Mouse (Mus musculus) intestine, embryonic 14.5 days (tissue): ENCODE data around the gene Plpp2. TPM values are rescaled to one million over a fixed set of nuclear protein-coding genes. Genes with fewer than 3 reads are reported as not detected.

Source experiments
- ATAC-seq: fragments of 200-750 bp; cut with Nextera tagmentation; replicated peaks from 2 replicates; pipeline ENCODE4 v1.8.0; 2017; ENCODE audit warnings: low read depth, moderate number of reproducible peaks, moderate TSS enrichment, moderate library complexity; ENCODE audit not compliant: low FRiP score, low TSS enrichment
- DNase-seq: peaks from one replicate; pipeline ENCODE4 v3.0.0-alpha.2; 2018; ENCODE audit warnings: low spot score
- H3K27ac ChIP-seq: fragments of 300-500 bp; sonication (generic); 2 replicates; pipeline ENCODE4 v1.5.1; 2014; ENCODE audit warnings: low read depth, mild to moderate bottlenecking, control low read depth
- H3K27me3 ChIP-seq: fragments of 300-500 bp; sonication (generic); replicated peaks from 2 replicates; pipeline ENCODE4 v1.6.1; 2014; ENCODE audit warnings: low read length, control low read depth; ENCODE audit not compliant: control insufficient read depth, insufficient read depth
- H3K36me3 ChIP-seq: fragments of 300-500 bp; sonication (generic); 2 replicates; pipeline ENCODE4 v1.6.1; 2014; ENCODE audit warnings: low read length, control low read depth; ENCODE audit not compliant: control insufficient read depth, insufficient read depth
- H3K4me1 ChIP-seq: fragments of 300-500 bp; sonication (generic); replicated peaks from 2 replicates; pipeline ENCODE4 v1.6.1; 2014; ENCODE audit warnings: low read length, control low read depth, mixed read lengths; ENCODE audit not compliant: control insufficient read depth, insufficient read depth
- H3K4me2 ChIP-seq: fragments of 300-500 bp; sonication (generic); 2 replicates; pipeline ENCODE4 v1.6.1; 2014; ENCODE audit warnings: low read length
- H3K4me3 ChIP-seq: fragments of 300-500 bp; sonication (generic); 2 replicates; pipeline ENCODE4 v1.5.1; 2014; ENCODE audit warnings: low read depth, low read length, control low read depth, mixed read lengths
- H3K9ac ChIP-seq: fragments of 300-500 bp; sonication (generic); 2 replicates; pipeline ENCODE4 v1.6.1; 2014; ENCODE audit warnings: mild to moderate bottlenecking, low read length
- H3K9me3 ChIP-seq: fragments of 300-500 bp; sonication (generic); 2 replicates; pipeline ENCODE4 v1.6.1; 2016; ENCODE audit warnings: low read length, control low read depth; ENCODE audit not compliant: control insufficient read depth
- WGBS: fragments of 180-500 bp; shearing (Covaris S2); extraction: QIAGEN DNeasy Blood & Tissue Kit; methylation state at CpG from one replicate; pipeline ENCODE4 v1.1.7; 2014; 5-methylcytosine and 5-hydroxymethylcytosine counted together
- polyA plus RNA-seq: library from polyadenylated mRNA; unstranded; fragments of >200 nt; fragmentation: Nextera tagmentation; extraction: Ambion mirVana; gene quantifications from 2 replicates; pipeline ENCODE4 v1.2.1, GENCODE M21; 2014

The Plpp2 gene
- polyA plus RNA-seq, 1 experiment from 2014 or later: 92.2 TPM

DNA sequence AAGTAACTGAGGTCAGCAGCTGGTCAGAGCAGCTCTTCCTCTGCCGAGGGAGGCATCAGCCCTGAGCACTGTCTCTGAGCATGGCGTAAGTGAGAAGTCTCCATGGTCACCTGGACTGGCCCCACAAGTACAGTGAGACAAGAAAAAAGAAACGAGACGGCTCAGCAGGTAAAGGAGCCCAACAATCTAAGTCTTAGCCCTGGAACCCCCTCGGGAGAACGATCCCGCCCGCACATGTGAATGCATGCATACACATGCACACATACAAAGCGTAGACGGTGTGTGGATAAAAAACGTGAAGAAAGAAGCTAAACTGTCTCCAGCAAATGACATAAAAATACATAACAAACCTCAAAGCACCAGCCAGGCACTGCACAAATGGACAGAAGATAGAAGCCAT, 12.9 kb upstream of the Plpp2 start:
- no peak overlapping the region for H3K9ac ChIP-seq
- H3K4me2 ChIP-seq: no peak overlapping the region
- H3K27me3 ChIP-seq: no peaks in the 10 kb centered on the region
- H3K4me3 ChIP-seq: no peak overlapping the region
- no peaks in the 10 kb centered on the region for H3K4me1 ChIP-seq
- peaks cover 88% of the 10 kb centered on the region for H3K36me3 ChIP-seq
- WGBS: 93% methylated on average over 11 of the region's 11 CpGs
- peak; percentile 43 for DNase-seq
- no peaks in the 10 kb centered on the region for H3K9me3 ChIP-seq
- no peak overlapping the region for H3K27ac ChIP-seq
- ATAC-seq: no peak

DNA sequence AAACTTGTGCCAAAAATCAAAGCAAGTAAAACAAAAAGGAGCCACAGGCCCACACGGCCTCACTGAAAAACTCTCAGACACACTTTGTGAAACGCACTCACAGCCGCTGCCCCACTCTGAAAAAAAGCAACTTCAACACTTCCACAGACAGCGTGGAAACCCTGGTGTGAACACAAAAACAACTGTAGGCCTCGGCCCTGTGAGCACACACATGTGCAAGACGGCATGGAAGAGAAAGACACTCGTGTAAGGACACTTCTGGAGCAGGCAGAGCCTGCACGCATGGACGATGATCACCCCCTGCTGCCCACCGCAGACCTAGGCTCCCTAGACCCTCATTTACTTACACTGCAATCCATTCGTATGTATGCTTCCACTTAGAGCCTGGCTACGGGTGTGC, 12.3 kb upstream of the Plpp2 start:
- Histone ChIP-seq H3K27ac (no peak overlapping the region), H3K4me3 (no peak overlapping the region), H3K9ac (no peak overlapping the region), H3K9me3 (no peaks in the 10 kb centered on the region), H3K36me3 (peaks cover 94% of the 10 kb centered on the region), H3K4me2 (no peak overlapping the region), H3K4me1 (no peaks in the 10 kb centered on the region), H3K27me3 (no peaks in the 10 kb centered on the region)
- DNase-seq (peak; percentile 15), ATAC-seq (no peak)
- WGBS: 88% methylated on average over 12 of the region's 12 CpGs

DNA sequence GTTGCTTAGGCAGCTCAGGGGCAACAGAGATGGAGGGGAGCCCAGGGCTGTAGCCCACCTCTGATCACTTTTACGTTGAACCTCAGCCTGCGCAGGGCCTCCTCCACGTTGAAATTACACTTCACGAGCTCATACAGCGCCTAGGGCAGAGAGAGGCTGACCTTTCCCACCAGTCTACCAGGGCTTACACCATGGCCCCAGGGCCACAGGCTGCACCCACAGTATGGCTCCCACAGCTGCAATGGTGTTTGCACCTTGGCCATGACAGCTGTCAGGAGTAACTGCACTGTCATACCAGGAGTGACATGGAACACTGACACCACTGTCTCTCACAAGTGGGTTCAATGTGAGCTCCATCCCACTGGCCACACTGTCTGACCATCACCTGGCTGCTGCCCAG, 11.0 kb upstream of the Plpp2 start:
- H3K36me3 ChIP-seq: peaks cover 99% of the 10 kb centered on the region

DNA sequence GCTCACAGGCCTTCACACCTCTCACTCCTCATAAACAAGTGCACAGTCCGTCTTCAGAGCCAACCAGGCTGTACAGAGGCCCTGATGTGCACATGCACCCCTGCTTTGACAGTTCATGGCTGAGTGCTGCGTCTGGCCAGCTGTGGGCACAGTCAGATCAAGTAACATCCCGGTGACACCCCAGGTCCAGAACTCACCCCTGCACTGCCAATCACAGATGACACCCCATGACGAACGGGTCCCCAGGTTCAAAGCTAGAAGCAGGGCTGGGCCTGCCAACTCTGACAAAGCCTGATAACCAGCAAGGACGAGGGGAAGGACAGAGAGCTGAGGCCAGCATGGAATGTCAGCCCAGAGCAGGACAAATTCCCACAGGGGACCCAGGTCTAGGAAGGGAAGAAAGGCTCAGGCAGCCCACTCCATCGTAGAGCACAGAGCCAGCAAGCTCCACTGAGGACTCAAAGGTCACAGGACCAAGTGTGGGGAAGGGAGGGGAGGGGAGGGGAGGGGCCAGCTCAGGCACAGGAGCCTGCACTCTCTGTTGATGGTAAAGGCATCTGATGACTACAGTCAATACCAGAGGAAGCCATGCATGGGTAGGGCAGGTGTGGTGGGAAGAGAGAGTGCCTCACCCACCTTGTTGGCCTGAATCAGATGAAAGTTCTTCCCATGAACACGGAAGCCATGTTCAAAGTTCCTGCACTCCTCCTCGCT, 10.4 kb upstream of the Plpp2 start:
- ATAC-seq (no peak), DNase-seq (peak; percentile 36)
- no peak overlapping the region for H3K9ac ChIP-seq
- H3K9me3 ChIP-seq: no peaks in the 10 kb centered on the region
- 81% methylated on average over 9 of the region's 9 CpGs for WGBS
- H3K36me3 ChIP-seq: peaks cover 99% of the 10 kb centered on the region
- H3K27me3 ChIP-seq: no peaks in the 10 kb centered on the region
- no peaks in the 10 kb centered on the region for H3K4me1 ChIP-seq
- H3K4me2 ChIP-seq: no peak overlapping the region
- H3K4me3 ChIP-seq: no peak overlapping the region
- no peak overlapping the region for H3K27ac ChIP-seq

More for the DNA sequence above, 11.0 kb upstream of the Plpp2 start:
- H3K27ac ChIP-seq: no peak overlapping the region
- H3K4me2 ChIP-seq: no peak overlapping the region
- 91% methylated on average over 5 of the region's 5 CpGs for WGBS
- H3K4me1 ChIP-seq: no peaks in the 10 kb centered on the region
- DNase-seq: peak; percentile 25
- no peak for ATAC-seq
- H3K9ac ChIP-seq: no peak overlapping the region
- H3K4me3 ChIP-seq: no peak overlapping the region
- H3K9me3 ChIP-seq: no peaks in the 10 kb centered on the region
- H3K27me3 ChIP-seq: no peaks in the 10 kb centered on the region

DNA sequence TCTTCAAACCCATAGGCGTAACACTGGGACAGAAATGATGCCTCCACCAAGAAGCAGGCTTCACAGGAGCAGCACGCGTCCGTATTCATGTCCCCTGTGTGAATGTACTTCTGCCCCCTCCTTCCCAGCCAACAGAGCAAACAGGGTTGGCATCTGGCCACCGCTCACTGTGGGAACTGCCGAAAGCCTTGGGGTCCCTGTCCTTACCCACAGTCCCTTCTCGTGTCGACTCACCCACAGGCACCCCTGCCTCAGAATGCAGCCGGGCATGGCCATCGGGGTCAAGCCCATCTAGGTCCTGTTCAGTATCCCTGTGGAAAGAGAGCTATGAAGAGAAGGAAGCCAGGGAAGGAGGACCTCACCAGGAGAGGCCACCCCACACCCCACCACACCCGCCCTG, 8.6 kb upstream of the Plpp2 start:
- WGBS: 94% methylated on average over 11 of the region's 11 CpGs

DNA sequence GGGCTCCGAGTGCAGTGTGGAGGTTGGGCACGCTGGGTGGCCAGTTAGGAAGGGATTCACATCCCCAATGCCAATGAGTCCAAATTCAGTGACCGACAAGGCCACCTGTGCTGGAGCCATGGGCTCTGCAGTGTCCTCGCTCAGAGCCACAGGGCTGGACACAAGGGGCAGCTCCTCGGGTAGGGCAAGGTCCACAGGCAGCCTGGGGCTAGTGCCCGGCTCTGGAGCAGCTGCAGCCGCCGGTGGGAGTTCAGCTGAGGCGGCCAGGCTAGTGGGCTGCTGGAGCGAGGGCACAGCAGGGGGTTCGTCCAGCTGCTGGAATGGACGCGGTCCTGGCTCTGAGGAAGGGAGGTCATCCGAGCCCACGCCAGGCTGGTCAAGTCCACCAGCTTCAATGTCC, 7.9 kb upstream of the Plpp2 start:
- Histone ChIP-seq H3K9ac (no peak overlapping the region), H3K9me3 (no peaks in the 10 kb centered on the region), H3K4me2 (no peak overlapping the region), H3K4me3 (no peak overlapping the region), H3K4me1 (no peaks in the 10 kb centered on the region), H3K27me3 (no peaks in the 10 kb centered on the region), H3K27ac (no peak overlapping the region), H3K36me3 (peaks cover 88% of the 10 kb centered on the region)
- ATAC-seq (no peak), DNase-seq (no peak)
- WGBS: 91% methylated on average over 15 of the region's 15 CpGs

More for the DNA sequence above, 8.6 kb upstream of the Plpp2 start:
- Histone ChIP-seq H3K9me3 (no peaks in the 10 kb centered on the region), H3K4me1 (no peaks in the 10 kb centered on the region), H3K27ac (no peak overlapping the region), H3K9ac (no peak overlapping the region), H3K27me3 (no peaks in the 10 kb centered on the region), H3K4me3 (no peak overlapping the region), H3K36me3 (peaks cover 95% of the 10 kb centered on the region), H3K4me2 (no peak overlapping the region)
- DNase-seq (peak; percentile 45), ATAC-seq (no peak)

DNA sequence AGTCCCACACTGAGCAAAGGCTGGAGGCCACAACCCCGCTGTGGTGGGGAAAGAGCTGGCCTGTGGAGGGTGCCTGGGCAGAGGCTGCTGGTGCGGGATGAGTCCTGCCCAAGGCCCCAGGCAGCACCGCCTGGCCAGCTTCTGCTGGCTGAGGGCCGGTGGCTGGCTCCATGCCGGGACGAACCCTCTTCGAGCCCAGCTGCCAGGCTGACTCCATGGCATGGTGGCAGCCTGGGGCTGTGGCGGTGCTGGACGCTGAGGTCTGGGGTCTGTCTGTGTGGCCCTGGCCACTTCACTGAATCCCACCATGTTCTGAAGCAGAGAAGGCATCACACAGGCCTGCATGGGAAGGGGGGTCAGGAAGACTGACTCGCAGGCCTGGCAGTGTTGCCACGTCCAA, 7.2 kb upstream of the Plpp2 start:
- Histone ChIP-seq H3K36me3 (peaks cover 80% of the 10 kb centered on the region), H3K27ac (no peak overlapping the region), H3K4me2 (no peak overlapping the region), H3K9ac (no peak overlapping the region), H3K4me1 (no peaks in the 10 kb centered on the region), H3K9me3 (no peaks in the 10 kb centered on the region), H3K27me3 (no peaks in the 10 kb centered on the region), H3K4me3 (no peak overlapping the region)
- DNase-seq (peak; percentile 41), ATAC-seq (no peak)
- 95% methylated on average over 11 of the region's 11 CpGs for WGBS

DNA sequence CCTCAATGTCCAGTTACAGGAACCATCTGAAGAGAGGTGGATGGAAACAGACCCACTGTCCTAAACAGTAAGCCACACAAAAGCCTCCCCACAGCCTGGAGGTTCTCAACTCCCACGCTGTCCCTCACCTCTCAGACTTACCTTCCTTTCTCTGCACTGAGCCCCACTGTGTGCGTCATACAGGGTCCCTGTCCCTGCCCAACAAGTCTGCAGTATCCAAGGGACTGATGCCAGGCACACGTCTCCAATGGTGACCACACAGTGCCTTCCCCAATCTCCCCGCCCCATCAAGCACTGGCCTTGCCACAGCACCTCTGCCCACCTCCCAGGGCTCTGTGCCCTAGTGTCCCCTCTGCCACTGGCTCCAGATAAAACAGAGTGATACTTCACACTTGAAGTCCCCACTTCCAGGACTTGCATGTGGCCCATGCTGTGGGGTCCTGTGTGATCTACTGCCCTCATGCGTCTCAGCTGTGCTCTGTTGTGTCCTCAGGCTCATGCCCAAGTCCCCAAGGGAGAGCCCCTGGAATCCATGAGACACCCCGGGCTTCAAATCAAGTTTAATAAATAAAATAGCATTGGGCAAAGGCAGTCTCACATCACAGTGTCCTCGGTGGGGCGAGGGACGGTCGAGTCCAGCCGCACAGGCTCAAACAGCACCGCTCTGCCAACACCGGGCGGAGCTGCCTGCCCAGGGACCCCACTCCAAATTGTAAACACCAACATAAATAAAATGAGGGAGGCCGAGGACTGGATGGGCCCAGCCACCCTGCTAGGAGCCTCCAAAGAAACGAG, 6.3 kb upstream of the Plpp2 start:
- 92% methylated on average over 16 of the region's 16 CpGs for WGBS
- no peaks in the 10 kb centered on the region for H3K9me3 ChIP-seq
- H3K4me1 ChIP-seq: no peaks in the 10 kb centered on the region
- no peak overlapping the region for H3K9ac ChIP-seq
- H3K4me3 ChIP-seq: no peak overlapping the region
- ATAC-seq: no peak
- peak; percentile 41 for DNase-seq
- peaks cover 73% of the 10 kb centered on the region for H3K36me3 ChIP-seq
- H3K4me2 ChIP-seq: no peak overlapping the region
- no peaks in the 10 kb centered on the region for H3K27me3 ChIP-seq
- no peak overlapping the region for H3K27ac ChIP-seq
